Comparison of ENCODE assay signal across 8 mouse cellular contexts in the genomic region with DNA sequence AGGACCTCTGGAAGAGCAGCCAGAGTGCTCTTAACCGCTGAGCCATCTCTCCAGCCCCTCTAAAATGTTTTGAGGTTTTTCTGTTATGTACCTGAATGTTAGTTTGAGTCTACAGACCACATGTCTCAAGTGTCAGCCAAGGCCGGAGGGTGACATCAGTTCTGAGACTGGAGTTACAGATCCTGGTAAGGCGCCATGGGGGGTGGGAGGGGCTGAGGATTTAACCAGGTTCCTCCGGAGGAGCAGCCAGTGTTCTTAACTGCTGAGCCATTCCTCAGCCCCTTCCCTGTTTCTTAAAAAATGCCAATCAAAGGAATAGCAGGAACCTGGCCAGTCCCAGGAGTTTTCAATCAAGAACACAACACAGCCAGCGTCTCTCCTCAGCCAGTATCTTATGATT. TPM values are rescaled to one million over a fixed set of nuclear protein-coding genes. Genes with fewer than 3 reads are reported as not detected.
DNase-seq lines count a peak whose midpoint lies in the region; ATAC-seq and TF ChIP-seq lines count a peak whose summit lies in the region.

No protein-coding gene starts in this region.

- no peak for TF ChIP-seq CTCF in liver, embryonic 14.5 days (IDR thresholded peaks at IDR 0.05; ENCODE audit: low read depth)

- no peak for DNase-seq in forebrain, embryonic 14.5 days (ENCODE audit: low spot score)
- no peak for DNase-seq in lung, postnatal 36 days
- no peak for DNase-seq in liver, embryonic 14.5 days (ENCODE audit: low read depth in 3 of 3, low spot score in 3 of 3)
- DNase-seq in embryo, embryonic 10.5 days (ENCODE audit: low spot score) = no peak
- no peak for DNase-seq in gastrocnemius, postnatal 14 days

- H3K9ac ChIP-seq in forebrain, embryonic 13.5 days = no peak overlapping the region; the same call in 1 of the 2 replicates
- H3K9ac ChIP-seq in forebrain, embryonic 14.5 days (ENCODE audit: low read length) = no peak overlapping the region
- H3K9ac ChIP-seq in lung, embryonic 16.5 days (ENCODE audit: low read length) = no peak overlapping the region
- no peak overlapping the region for H3K9ac ChIP-seq in liver, embryonic 14.5 days (replicated peaks)

- WGBS in forebrain, embryonic 13.5 days = 44% methylated on average over 5 of the region's 5 CpGs
- WGBS in forebrain, embryonic 14.5 days = 41% methylated on average over 5 of the region's 5 CpGs
- WGBS in lung, embryonic 16.5 days = 52% methylated on average over 5 of the region's 5 CpGs
- WGBS in liver, embryonic 14.5 days (ENCODE audit: insufficient replicate concordance) = 58% methylated on average over 5 of the region's 5 CpGs

- peaks cover 39% of the 10 kb centered on the region for H3K4me1 ChIP-seq in forebrain, embryonic 13.5 days
- H3K4me1 ChIP-seq in forebrain, embryonic 14.5 days (ENCODE audit: control insufficient read depth, insufficient read depth, low read length) = peaks cover 18% of the 10 kb centered on the region
- H3K4me1 ChIP-seq in lung, embryonic 16.5 days (replicated peaks; ENCODE audit: control insufficient read depth, insufficient read depth, low read length) = peaks cover 19% of the 10 kb centered on the region
- peaks cover 22% of the 10 kb centered on the region for H3K4me1 ChIP-seq in brown adipose tissue, adult 24 weeks (ENCODE audit: control insufficient read depth, insufficient read depth, insufficient read length, low read length)
- H3K4me1 ChIP-seq in liver, embryonic 14.5 days (replicated peaks; ENCODE audit: control insufficient read depth in 2 of 2, insufficient read depth in 2 of 2, low read length in 1 of 2) = peaks cover 48 to 64% of the 10 kb centered on the region in 2 experiments

- H3K27me3 ChIP-seq in forebrain, embryonic 13.5 days = no peaks in the 10 kb centered on the region
- H3K27me3 ChIP-seq in forebrain, embryonic 14.5 days (replicated peaks; ENCODE audit: control insufficient read depth, insufficient read depth, low read length) = no peaks in the 10 kb centered on the region
- H3K27me3 ChIP-seq in lung, embryonic 16.5 days (ENCODE audit: control insufficient read depth, insufficient read depth, low read depth, low read length) = no peaks in the 10 kb centered on the region
- no peaks in the 10 kb centered on the region for H3K27me3 ChIP-seq in liver, embryonic 14.5 days (ENCODE audit: control insufficient read depth, insufficient read depth, low read length)

- H3K4me3 ChIP-seq in forebrain, embryonic 13.5 days = no peak overlapping the region
- H3K4me3 ChIP-seq in forebrain, embryonic 14.5 days (ENCODE audit: low read depth, low read length) = no peak overlapping the region
- H3K4me3 ChIP-seq in lung, embryonic 16.5 days (ENCODE audit: low read length) = no peak overlapping the region
- peak overlapping the region; percentile 98; the same call in 1 of the 2 replicates for H3K4me3 ChIP-seq in brown adipose tissue, adult 24 weeks (ENCODE audit: insufficient read depth, low read depth, low read length)
- H3K4me3 ChIP-seq in liver, embryonic 14.5 days (ENCODE audit: insufficient read depth in 1 of 2, low read depth in 2 of 2, low read length in 2 of 2) = peak overlapping the region; percentile 85 to 94; a peak in 2 of 4 replicates

- peaks cover 5% of the 10 kb centered on the region; the same call in 1 of the 2 replicates for H3K36me3 ChIP-seq in forebrain, embryonic 13.5 days (ENCODE audit: poor library complexity, severe bottlenecking)
- H3K36me3 ChIP-seq in forebrain, embryonic 14.5 days (ENCODE audit: control insufficient read depth, insufficient read depth, low read length) = peaks cover 4% of the 10 kb centered on the region; the same call in 1 of the 2 replicates
- H3K36me3 ChIP-seq in lung, embryonic 16.5 days (ENCODE audit: control insufficient read depth, insufficient read depth, low read length) = no peaks in the 10 kb centered on the region
- peaks cover 2% of the 10 kb centered on the region for H3K36me3 ChIP-seq in liver, embryonic 14.5 days (replicated peaks; ENCODE audit: control insufficient read depth, insufficient read depth, low read depth)

- TF ChIP-seq EP300 in liver, embryonic 14.5 days (IDR thresholded peaks at IDR 0.05; ENCODE audit: low read depth) = no peak

- intact Hi-C loops in gastrocnemius, postnatal 14 days (cut with DNase I; ENCODE audit: low total_unique reads) = no loop called here

- no peak overlapping the region for H3K27ac ChIP-seq in forebrain, embryonic 13.5 days
- H3K27ac ChIP-seq in forebrain, embryonic 14.5 days (ENCODE audit: low read depth, low read length) = no peak overlapping the region
- no peak overlapping the region for H3K27ac ChIP-seq in lung, embryonic 16.5 days (ENCODE audit: low read length)
- no peak overlapping the region for H3K27ac ChIP-seq in brown adipose tissue, adult 24 weeks (replicated peaks; ENCODE audit: low read depth, low read length)
- no peak overlapping the region; the same call in 1 of the 2 replicates for H3K27ac ChIP-seq in liver, embryonic 14.5 days

- ATAC-seq in forebrain, embryonic 13.5 days = no peak
- no peak for ATAC-seq in forebrain, embryonic 14.5 days
- no peak for ATAC-seq in lung, embryonic 16.5 days (ENCODE audit: low read depth)
- no peak for ATAC-seq in liver, embryonic 14.5 days (ENCODE audit: insufficient read depth)

- H3K9me3 ChIP-seq in forebrain, embryonic 13.5 days (replicated peaks) = no peaks in the 10 kb centered on the region
- no peaks in the 10 kb centered on the region for H3K9me3 ChIP-seq in forebrain, embryonic 14.5 days (replicated peaks; ENCODE audit: control insufficient read depth, low read length)
- H3K9me3 ChIP-seq in lung, embryonic 16.5 days (ENCODE audit: control insufficient read depth, low read length) = no peaks in the 10 kb centered on the region
- H3K9me3 ChIP-seq in liver, embryonic 14.5 days (ENCODE audit: control insufficient read depth, low read length) = no peaks in the 10 kb centered on the region

- peak overlapping the region; percentile 86 for H3K4me2 ChIP-seq in forebrain, embryonic 13.5 days
- H3K4me2 ChIP-seq in forebrain, embryonic 14.5 days (ENCODE audit: low read length) = no peak overlapping the region
- H3K4me2 ChIP-seq in lung, embryonic 16.5 days (ENCODE audit: low read depth, low read length) = 0 out of 2 replicates have a peak overlapping the region, but pooled peaks have one; percentile 91
- peak overlapping the region; percentile 87 for H3K4me2 ChIP-seq in liver, embryonic 14.5 days (ENCODE audit: low read depth)

RNA-seq across cellular contexts. Expression of gene Rab35, which starts 1.4 kb away (rescaled TPM):
- 10.6 and 12.1 TPM in 2 replicates for polyA plus RNA-seq in forebrain, embryonic 13.5 days (2015; fragmentation: Nextera tagmentation; extraction: Ambion mirVana)
- polyA plus RNA-seq in forebrain, embryonic 14.5 days (2014; fragmentation: Nextera tagmentation; extraction: Ambion mirVana) = 17.7 and 18.7 TPM in 2 replicates
- polyA plus RNA-seq in lung, embryonic 16.5 days (2015; fragmentation: Nextera tagmentation; extraction: Ambion mirVana) = 4.5 and 7.0 TPM in 2 replicates
- 20.9 and 29.4 TPM in 2 replicates for polyA plus RNA-seq in brown adipose tissue, adult 24 weeks (2012; ENCODE audit: insufficient read depth, insufficient read length, missing spikeins)
- polyA plus RNA-seq in liver, embryonic 14.5 days (2012; rRNA removed) = 24.5 and 28.2 TPM in 2 replicates
- 14.8 and 14.9 TPM in 2 replicates for polyA plus RNA-seq in liver, embryonic 14.5 days (2014; fragmentation: Nextera tagmentation; extraction: Ambion mirVana)
- total RNA-seq in gastrocnemius, postnatal 14 days (2021) = 10 to 100 TPM; 28.9 to 35.2 TPM

Comparison
In these comparisons a context has a peak if more than half of its experiments do, and no peak if none do; other contexts are left out.
1. H3K4me3 ChIP-seq: peak in brown adipose tissue, adult 24 weeks (single experiment) and liver, embryonic 14.5 days (2 of 2); none in forebrain, embryonic 13.5 days (single experiment), forebrain, embryonic 14.5 days (single experiment) and lung, embryonic 16.5 days (single experiment).